Mouse (Mus musculus): Measurements from ENCODE around the gene Ap1ar. TPM values are rescaled to one million over a fixed set of nuclear protein-coding genes. Genes with fewer than 3 reads are reported as not detected.

Gene Ap1ar
- polyA plus RNA-seq, 1 experiment, result 19.2 TPM

GRCm38 (mm10) chr3:127864242-127864641 is 26.9 kb upstream of the Ap1ar start:
- TF ChIP-seq POLR2A (IDR thresholded peaks at IDR 0.05; ENCODE audit: borderline replicate concordance, extremely low read depth, low read depth, low read length), result no peak
- no peak for TF ChIP-seq CTCF (IDR thresholded peaks at IDR 0.05; ENCODE audit: insufficient read depth, low read length)
- no peak for DNase-seq
- no peak overlapping the region for H3K4me3 ChIP-seq (replicated peaks; ENCODE audit: extremely low read depth, low read depth, low read length)
- 40% methylated on average over 2 of the region's 2 CpGs for WGBS
- H3K4me1 ChIP-seq (ENCODE audit: control insufficient read depth, insufficient read depth, low read length), result no peaks in the 10 kb centered on the region; the same call in 1 of the 2 replicates

DNA sequence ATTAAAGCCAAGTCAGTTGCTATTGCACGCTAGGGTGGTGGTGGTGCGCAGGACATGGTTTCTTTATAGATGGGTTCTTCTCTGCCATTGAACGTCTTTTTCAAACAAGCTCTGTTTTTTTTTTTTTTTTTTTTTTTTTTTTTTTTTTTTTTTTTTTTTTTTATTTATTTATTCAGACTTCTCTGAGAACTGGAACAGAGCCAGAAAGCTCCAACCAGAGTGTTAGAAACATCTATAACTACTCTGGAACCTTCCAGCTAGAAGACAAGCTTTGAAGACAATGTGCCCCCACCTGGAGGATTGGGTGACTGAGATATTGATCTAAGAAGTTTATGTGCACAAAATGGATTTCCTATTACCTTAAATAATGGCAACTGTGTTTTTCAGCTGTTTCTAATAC is 26.2 kb upstream of the Ap1ar start:
- TF ChIP-seq POLR2A (IDR thresholded peaks at IDR 0.05; ENCODE audit: borderline replicate concordance, extremely low read depth, low read depth, low read length), result no peak
- TF ChIP-seq CTCF (IDR thresholded peaks at IDR 0.05; ENCODE audit: insufficient read depth, low read length), result no peak
- WGBS, result 49% methylated on average over 3 of the region's 3 CpGs
- Histone ChIP-seq H3K4me1 (ENCODE audit: control insufficient read depth, insufficient read depth, low read length) (no peaks in the 10 kb centered on the region; the same call in 1 of the 2 replicates), H3K4me3 (replicated peaks; ENCODE audit: extremely low read depth, low read depth, low read length) (no peak overlapping the region)
- DNase-seq, result no peak

DNA sequence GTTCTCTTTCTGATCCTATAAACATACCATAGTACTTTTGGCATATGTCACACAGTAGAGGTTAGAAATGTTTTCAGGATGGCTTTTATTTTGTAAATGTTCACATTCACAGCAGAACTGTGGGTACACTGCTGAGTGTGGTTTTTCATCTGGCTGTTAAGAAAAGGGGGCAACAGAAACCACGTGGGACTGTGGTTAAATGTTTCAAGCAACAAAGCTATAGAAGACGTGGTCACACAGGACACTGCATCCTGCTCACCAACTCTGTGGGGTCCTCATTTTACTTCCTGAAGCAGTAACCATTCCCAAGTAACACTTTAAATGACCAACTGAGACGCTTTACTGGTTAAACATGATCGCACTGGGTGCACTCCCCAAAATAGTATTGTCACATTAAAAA is 25.2 kb upstream of the Ap1ar start:
- 71% methylated on average over 4 of the region's 4 CpGs for WGBS
- DNase-seq, result no peak

DNA sequence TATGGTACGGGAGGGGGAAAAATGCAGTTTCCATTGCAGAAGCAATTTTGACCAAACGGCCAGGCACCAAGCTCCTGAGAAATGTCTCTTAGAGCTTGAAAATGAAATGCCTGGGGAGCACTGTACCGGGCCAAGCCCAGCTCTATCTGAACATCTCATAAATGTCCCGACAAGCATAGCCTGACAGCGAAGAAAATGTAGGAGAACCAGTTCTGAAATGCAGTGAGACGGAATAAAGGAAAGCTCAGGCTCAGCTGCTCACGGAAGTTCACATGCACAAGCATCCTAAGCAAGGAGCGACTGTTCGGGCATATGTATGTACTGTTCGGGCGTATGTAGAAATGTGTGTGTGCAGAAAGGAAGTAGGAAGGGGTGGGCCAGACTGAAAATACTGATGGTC is 24.0 kb upstream of the Ap1ar start:
- TF ChIP-seq CTCF (IDR thresholded peaks at IDR 0.05; ENCODE audit: insufficient read depth, low read length) (no peak), POLR2A (IDR thresholded peaks at IDR 0.05; ENCODE audit: borderline replicate concordance, extremely low read depth, low read depth, low read length) (no peak)
- 81% methylated on average over 11 of the region's 11 CpGs for WGBS
- H3K4me1 ChIP-seq (ENCODE audit: control insufficient read depth, insufficient read depth, low read length), result no peaks in the 10 kb centered on the region; the same call in 1 of the 2 replicates
- no peak for DNase-seq
- H3K4me3 ChIP-seq (replicated peaks; ENCODE audit: extremely low read depth, low read depth, low read length), result no peak overlapping the region

More for the DNA sequence above, 25.2 kb upstream of the Ap1ar start:
- TF ChIP-seq CTCF (IDR thresholded peaks at IDR 0.05; ENCODE audit: insufficient read depth, low read length) (no peak), POLR2A (IDR thresholded peaks at IDR 0.05; ENCODE audit: borderline replicate concordance, extremely low read depth, low read depth, low read length) (no peak)
- H3K4me1 ChIP-seq (ENCODE audit: control insufficient read depth, insufficient read depth, low read length), result no peaks in the 10 kb centered on the region; the same call in 1 of the 2 replicates
- no peak overlapping the region for H3K4me3 ChIP-seq (replicated peaks; ENCODE audit: extremely low read depth, low read depth, low read length)

DNA sequence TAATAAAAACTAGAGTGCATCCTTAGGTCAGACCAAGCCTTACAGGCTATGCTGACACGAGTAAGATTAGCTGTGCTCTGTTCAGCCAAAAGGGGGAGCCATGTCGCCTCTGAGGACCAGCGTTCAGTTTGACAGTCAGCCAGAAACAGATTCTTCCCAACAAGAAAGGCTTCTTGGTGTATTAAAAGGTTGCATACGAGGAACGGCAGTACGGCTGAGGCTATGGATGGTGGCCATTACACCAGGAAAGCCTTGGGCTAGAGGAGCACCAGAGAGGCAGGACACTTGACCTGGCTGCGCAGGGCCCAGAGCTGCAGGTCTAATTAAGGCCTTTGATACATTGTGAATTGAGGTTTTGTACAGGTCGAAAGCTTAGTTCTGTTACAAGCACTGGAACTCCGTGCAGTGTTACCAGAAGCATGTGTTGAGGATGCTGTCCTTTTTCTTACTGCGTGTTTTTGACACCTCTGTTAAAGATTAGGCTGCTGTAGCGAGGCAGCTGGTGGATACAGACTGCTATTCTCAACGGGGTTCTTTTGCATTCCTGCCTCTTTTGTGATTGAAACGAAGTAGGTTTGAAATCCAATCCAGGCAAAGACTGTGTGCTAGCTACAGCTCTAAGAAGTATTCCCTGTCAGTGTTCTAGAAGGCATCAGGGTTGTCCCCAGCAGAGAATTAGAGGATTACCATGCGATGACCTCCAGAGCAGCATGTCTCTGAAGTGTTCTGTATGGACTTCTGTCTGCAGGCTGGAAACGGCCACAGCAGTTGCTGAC is 16.3 kb upstream of the Ap1ar start:
- TF ChIP-seq POLR2A (IDR thresholded peaks at IDR 0.05; ENCODE audit: borderline replicate concordance, extremely low read depth, low read depth, low read length), result no peak
- TF ChIP-seq CTCF (IDR thresholded peaks at IDR 0.05; ENCODE audit: insufficient read depth, low read length), result peak; percentile 95

DNA sequence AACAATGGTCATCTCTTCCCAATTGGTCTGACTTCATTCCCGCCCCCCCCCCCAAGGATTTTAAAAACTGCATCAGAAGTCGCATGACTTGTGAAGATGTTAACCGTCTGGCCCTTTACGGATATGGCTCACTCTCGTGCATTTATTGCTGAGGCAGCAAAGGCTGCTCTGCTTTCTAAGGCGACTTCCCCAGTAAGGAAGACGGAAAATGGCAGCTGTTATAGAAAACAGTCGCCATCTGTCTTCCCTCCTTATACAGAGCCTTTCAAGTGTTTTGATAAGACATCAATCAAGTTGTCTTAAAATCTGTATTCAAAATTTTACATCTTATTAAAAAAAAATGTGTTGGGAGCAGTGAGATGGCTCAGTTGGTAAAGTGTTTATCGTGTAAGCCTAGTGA is 15.4 kb upstream of the Ap1ar start:
- 78% methylated on average over 9 of the region's 9 CpGs for WGBS
- TF ChIP-seq CTCF (IDR thresholded peaks at IDR 0.05; ENCODE audit: insufficient read depth, low read length), result no peak
- TF ChIP-seq POLR2A (IDR thresholded peaks at IDR 0.05; ENCODE audit: borderline replicate concordance, extremely low read depth, low read depth, low read length), result no peak
- DNase-seq, result no peak
- no peaks in the 10 kb centered on the region for H3K4me1 ChIP-seq (ENCODE audit: control insufficient read depth, insufficient read depth, low read length)
- H3K4me3 ChIP-seq (replicated peaks; ENCODE audit: extremely low read depth, low read depth, low read length), result no peak overlapping the region

More for the DNA sequence above, 16.3 kb upstream of the Ap1ar start:
- DNase-seq, result peak; percentile 67
- WGBS, result 31% methylated on average over 15 of the region's 15 CpGs
- Histone ChIP-seq H3K4me1 (ENCODE audit: control insufficient read depth, insufficient read depth, low read length) (no peaks in the 10 kb centered on the region), H3K4me3 (replicated peaks; ENCODE audit: extremely low read depth, low read depth, low read length) (no peak overlapping the region)

DNA sequence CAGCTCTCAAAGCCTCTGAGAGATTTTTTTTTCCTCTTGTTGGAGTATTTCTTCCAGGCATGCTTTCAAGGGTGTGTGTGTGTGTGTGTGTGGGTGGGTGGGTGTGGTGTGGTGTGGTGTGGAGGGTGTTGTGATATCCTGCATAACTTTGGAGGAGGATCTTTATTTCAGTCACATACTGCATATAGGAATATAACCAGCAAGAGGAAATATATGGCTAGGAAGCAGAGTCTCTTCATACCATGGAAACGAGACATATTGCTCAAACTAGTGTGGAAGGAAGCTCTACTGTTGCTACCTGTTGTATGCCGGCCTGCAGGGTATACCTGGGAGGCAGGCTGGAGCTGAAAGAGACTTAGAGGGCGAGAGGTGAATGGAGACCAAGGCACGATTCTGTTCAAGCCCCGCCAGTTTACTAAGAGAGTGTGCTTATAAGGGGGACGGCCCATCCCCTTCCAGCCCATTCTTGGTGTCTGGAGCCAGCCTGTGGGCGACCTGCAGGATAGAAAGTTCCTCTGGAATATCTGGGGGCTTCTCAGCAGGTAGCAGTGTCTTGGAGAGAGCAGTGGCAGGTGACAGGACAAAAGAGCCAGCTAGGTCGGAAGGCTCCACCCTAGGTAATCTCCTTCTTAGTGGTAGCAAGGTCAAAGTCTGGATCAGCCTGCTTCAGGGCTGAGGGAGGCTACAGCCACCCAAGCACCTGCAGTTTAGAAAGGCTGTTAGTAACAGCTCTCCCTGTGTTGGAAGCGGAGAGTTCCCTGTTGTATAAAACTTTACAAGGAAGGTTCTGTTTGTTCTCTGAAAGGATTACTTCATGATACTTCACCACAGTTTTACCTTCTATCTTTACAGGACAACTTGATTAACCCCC is 13.7 kb upstream of the Ap1ar start:
- TF ChIP-seq CTCF (IDR thresholded peaks at IDR 0.05; ENCODE audit: insufficient read depth, low read length), result no peak
- TF ChIP-seq POLR2A (IDR thresholded peaks at IDR 0.05; ENCODE audit: borderline replicate concordance, extremely low read depth, low read depth, low read length), result no peak
- no peak for DNase-seq
- Histone ChIP-seq H3K4me3 (replicated peaks; ENCODE audit: extremely low read depth, low read depth, low read length) (no peak overlapping the region), H3K4me1 (ENCODE audit: control insufficient read depth, insufficient read depth, low read length) (no peaks in the 10 kb centered on the region)
- WGBS, result 64% methylated on average over 9 of the region's 9 CpGs

DNA sequence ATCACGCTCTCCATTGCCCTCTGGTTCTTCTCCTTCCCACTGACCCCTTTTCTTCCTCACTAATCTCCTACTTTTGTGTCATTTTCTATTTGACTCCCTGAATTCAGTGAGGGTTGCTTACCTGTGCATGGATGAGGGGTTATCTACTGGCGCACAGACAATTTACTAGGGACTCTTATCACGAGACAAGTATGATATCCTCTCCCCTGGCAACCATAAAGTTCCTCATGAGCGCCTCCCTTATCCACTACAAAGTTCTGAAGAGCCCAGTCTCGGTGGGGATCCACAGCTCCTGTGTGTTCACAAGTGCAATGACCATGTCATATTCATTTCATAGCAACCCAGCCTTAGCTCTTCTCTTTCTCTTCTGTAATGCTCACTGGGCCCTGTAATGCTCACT is 12.6 kb upstream of the Ap1ar start:
- H3K4me3 ChIP-seq (replicated peaks; ENCODE audit: extremely low read depth, low read depth, low read length), result no peak overlapping the region
- TF ChIP-seq CTCF (IDR thresholded peaks at IDR 0.05; ENCODE audit: insufficient read depth, low read length) (no peak), POLR2A (IDR thresholded peaks at IDR 0.05; ENCODE audit: borderline replicate concordance, extremely low read depth, low read depth, low read length) (no peak)
- no peak for DNase-seq
- WGBS, result 76% methylated on average over 5 of the region's 5 CpGs
- H3K4me1 ChIP-seq (ENCODE audit: control insufficient read depth, insufficient read depth, low read length), result no peaks in the 10 kb centered on the region

DNA sequence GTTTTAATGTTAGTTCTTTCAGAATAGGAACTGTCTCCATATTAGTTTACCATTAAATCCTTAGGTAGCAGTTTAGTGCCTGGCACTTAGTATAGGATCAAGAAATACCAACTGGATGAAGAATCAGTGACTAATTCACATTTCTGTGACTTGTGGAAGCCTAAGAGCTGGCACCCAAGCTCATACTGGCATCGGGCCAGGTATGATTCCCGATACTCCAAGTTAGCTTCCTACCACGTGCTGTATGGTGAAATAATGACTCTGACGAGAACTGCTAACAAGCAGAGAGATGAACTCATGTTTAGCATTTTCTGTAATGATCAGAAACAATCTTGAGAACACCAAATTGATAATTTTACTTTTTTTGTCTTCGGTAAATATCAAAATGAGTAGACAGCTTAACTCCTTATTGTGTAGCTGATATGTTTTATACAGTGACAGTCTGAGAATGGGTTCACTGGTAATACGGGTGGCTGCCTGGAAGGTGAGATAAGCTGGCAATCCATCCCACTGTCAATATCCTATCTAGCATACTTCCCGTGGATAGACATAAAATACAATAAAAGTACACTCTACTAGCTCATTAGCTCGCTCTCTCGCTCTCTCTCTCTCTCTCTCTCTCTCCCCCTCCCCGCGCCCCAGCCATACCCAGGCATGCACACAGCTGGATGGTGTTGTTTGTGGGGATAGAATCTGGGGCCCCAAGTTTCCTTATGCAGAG is 10.9 kb upstream of the Ap1ar start:
- H3K4me3 ChIP-seq (replicated peaks; ENCODE audit: extremely low read depth, low read depth, low read length), result no peak overlapping the region
- TF ChIP-seq POLR2A (IDR thresholded peaks at IDR 0.05; ENCODE audit: borderline replicate concordance, extremely low read depth, low read depth, low read length) (no peak), CTCF (IDR thresholded peaks at IDR 0.05; ENCODE audit: insufficient read depth, low read length) (no peak)
- WGBS, result 58% methylated on average over 11 of the region's 11 CpGs
- no peaks in the 10 kb centered on the region for H3K4me1 ChIP-seq (ENCODE audit: control insufficient read depth, insufficient read depth, low read length)
- DNase-seq, result no peak
